Mouse (Mus musculus): ENCODE measurements at regions not wholly inside any gene's neighbourhood (a gene's known extent, or its start where the extent isn't known, plus 50 kb on each side); places are given as distances from the start of the nearest gene placed in this dataset.
"Not testable (repeated sequence)": the region's sequence is repeated elsewhere in the genome, so short reads cannot be mapped to it uniquely, and the experiment has no call there.

GRCm38 (mm10) chr10:70842176-70842838 is 186.5 kb upstream of the Phyhipl start:
- Histone ChIP-seq H3K4me3 (replicated peaks) (no peak overlapping the region), H3K4me2 (replicated peaks) (no peak overlapping the region), H3K36me3 (no peaks in the 10 kb centered on the region), H3K9ac (no peak overlapping the region), H3K4me1 (no peaks in the 10 kb centered on the region), H3K27me3 (no peaks in the 10 kb centered on the region), H3K9me3 (replicated peaks) (0 out of 2 replicates have a peak, but pooled peaks cover 6% of the 10 kb centered on the region), H3K27ac (replicated peaks) (no peak overlapping the region)
- 83% methylated on average over 4 of the region's 4 CpGs for WGBS
- ATAC-seq (ENCODE audit: insufficient number of reproducible peaks, low FRiP score, low TSS enrichment, low read depth) = no peak

GRCm38 (mm10) chr10:70841179-70841578 is 185.4 kb upstream of the Phyhipl start:
- not testable (repeated sequence) for H3K4me2 ChIP-seq (replicated peaks); H3K4me3 ChIP-seq (replicated peaks); H3K36me3 ChIP-seq; H3K9ac ChIP-seq; H3K4me1 ChIP-seq; H3K27ac ChIP-seq (replicated peaks); H3K27me3 ChIP-seq; H3K9me3 ChIP-seq (replicated peaks); ATAC-seq (ENCODE audit: insufficient number of reproducible peaks, low FRiP score, low TSS enrichment, low read depth)
- WGBS = 89% methylated on average over 2 of the region's 2 CpGs

- Histone ChIP-seq H3K4me2 (replicated peaks) (no peak overlapping the region), H3K9me3 (replicated peaks) (0 out of 2 replicates have a peak, but pooled peaks cover 6% of the 10 kb centered on the region), H3K27ac (replicated peaks) (no peak overlapping the region), H3K27me3 (no peaks in the 10 kb centered on the region), H3K9ac (no peak overlapping the region), H3K36me3 (no peaks in the 10 kb centered on the region), H3K4me1 (no peaks in the 10 kb centered on the region), H3K4me3 (replicated peaks) (no peak overlapping the region)
- ATAC-seq (ENCODE audit: insufficient number of reproducible peaks, low FRiP score, low TSS enrichment, low read depth) = no peak
- 84% methylated on average over 4 of the region's 4 CpGs for WGBS
These were observed 182.4 kb upstream of the Phyhipl start for GRCm38 (mm10) chr10:70838147-70838546.

GRCm38 (mm10) chr10:70837326-70837725 is 181.6 kb upstream of the Phyhipl start:
- H3K27ac ChIP-seq (replicated peaks) = no peak overlapping the region
- no peak for ATAC-seq (ENCODE audit: insufficient number of reproducible peaks, low FRiP score, low TSS enrichment, low read depth)
- H3K4me1 ChIP-seq = no peaks in the 10 kb centered on the region
- H3K9me3 ChIP-seq (replicated peaks) = 0 out of 2 replicates have a peak, but pooled peaks cover 6% of the 10 kb centered on the region
- H3K9ac ChIP-seq = no peak overlapping the region
- no peaks in the 10 kb centered on the region for H3K36me3 ChIP-seq
- H3K27me3 ChIP-seq = no peaks in the 10 kb centered on the region
- no peak overlapping the region for H3K4me2 ChIP-seq (replicated peaks)
- 80% methylated on average over 6 of the region's 6 CpGs for WGBS
- H3K4me3 ChIP-seq (replicated peaks) = no peak overlapping the region

GRCm38 (mm10) chr10:70832616-70833015 is 176.9 kb upstream of the Phyhipl start:
- H3K9ac ChIP-seq = no peak overlapping the region
- WGBS = 53% methylated on average over 4 of the region's 4 CpGs
- no peak overlapping the region for H3K27ac ChIP-seq (replicated peaks)
- H3K27me3 ChIP-seq = no peaks in the 10 kb centered on the region
- no peak overlapping the region for H3K4me2 ChIP-seq (replicated peaks)
- H3K36me3 ChIP-seq = no peaks in the 10 kb centered on the region
- 0 out of 2 replicates have a peak, but pooled peaks cover under 1% of the 10 kb centered on the region for H3K9me3 ChIP-seq (replicated peaks)
- no peak overlapping the region for H3K4me3 ChIP-seq (replicated peaks)
- H3K4me1 ChIP-seq = no peaks in the 10 kb centered on the region
- ATAC-seq (ENCODE audit: insufficient number of reproducible peaks, low FRiP score, low TSS enrichment, low read depth) = no peak

- no peak overlapping the region for H3K27ac ChIP-seq (replicated peaks)
- H3K27me3 ChIP-seq = no peaks in the 10 kb centered on the region
- no peak overlapping the region for H3K4me3 ChIP-seq (replicated peaks)
- H3K9ac ChIP-seq = no peak overlapping the region
- 36% methylated on average over 4 of the region's 4 CpGs for WGBS
- H3K9me3 ChIP-seq (replicated peaks) = no peaks in the 10 kb centered on the region
- no peaks in the 10 kb centered on the region for H3K36me3 ChIP-seq
- no peaks in the 10 kb centered on the region for H3K4me1 ChIP-seq
- no peak overlapping the region for H3K4me2 ChIP-seq (replicated peaks)
- ATAC-seq (ENCODE audit: insufficient number of reproducible peaks, low FRiP score, low TSS enrichment, low read depth) = no peak
These were observed 172.5 kb upstream of the Phyhipl start for GRCm38 (mm10) chr10:70828217-70828616.

GRCm38 (mm10) chr10:70827522-70827921 is 171.8 kb upstream of the Phyhipl start:
- H3K9ac ChIP-seq; ATAC-seq (ENCODE audit: insufficient number of reproducible peaks, low FRiP score, low TSS enrichment, low read depth); H3K4me3 ChIP-seq (replicated peaks); H3K36me3 ChIP-seq; H3K9me3 ChIP-seq (replicated peaks); H3K4me2 ChIP-seq (replicated peaks); H3K27ac ChIP-seq (replicated peaks); H3K4me1 ChIP-seq; H3K27me3 ChIP-seq: not testable (repeated sequence)
- 86% methylated on average over 2 of the region's 2 CpGs for WGBS

GRCm38 (mm10) chr10:70826706-70827105 is 170.9 kb upstream of the Phyhipl start:
- H3K4me3 ChIP-seq (replicated peaks) = no peak overlapping the region
- no peaks in the 10 kb centered on the region for H3K4me1 ChIP-seq
- no peak for ATAC-seq (ENCODE audit: insufficient number of reproducible peaks, low FRiP score, low TSS enrichment, low read depth)
- H3K27me3 ChIP-seq = no peaks in the 10 kb centered on the region
- H3K4me2 ChIP-seq (replicated peaks) = no peak overlapping the region
- no peak overlapping the region for H3K9ac ChIP-seq
- no peaks in the 10 kb centered on the region for H3K36me3 ChIP-seq
- WGBS = 81% methylated on average over 7 of the region's 7 CpGs
- no peak overlapping the region for H3K27ac ChIP-seq (replicated peaks)
- no peaks in the 10 kb centered on the region for H3K9me3 ChIP-seq (replicated peaks)

GRCm38 (mm10) chr10:70825451-70825850 is 169.7 kb upstream of the Phyhipl start:
- Histone ChIP-seq H3K9ac (no peak overlapping the region), H3K27ac (replicated peaks) (no peak overlapping the region), H3K4me1 (no peaks in the 10 kb centered on the region), H3K4me2 (replicated peaks) (no peak overlapping the region), H3K27me3 (no peaks in the 10 kb centered on the region), H3K36me3 (no peaks in the 10 kb centered on the region), H3K9me3 (replicated peaks) (no peaks in the 10 kb centered on the region), H3K4me3 (replicated peaks) (no peak overlapping the region)
- WGBS = 78% methylated on average over 4 of the region's 4 CpGs
- no peak for ATAC-seq (ENCODE audit: insufficient number of reproducible peaks, low FRiP score, low TSS enrichment, low read depth)

- Histone ChIP-seq H3K27me3 (no peaks in the 10 kb centered on the region), H3K9ac (no peak overlapping the region), H3K4me3 (replicated peaks) (no peak overlapping the region), H3K27ac (replicated peaks) (no peak overlapping the region), H3K4me2 (replicated peaks) (no peak overlapping the region), H3K9me3 (replicated peaks) (no peaks in the 10 kb centered on the region), H3K4me1 (no peaks in the 10 kb centered on the region), H3K36me3 (no peaks in the 10 kb centered on the region)
- WGBS = 81% methylated on average over 5 of the region's 5 CpGs
- no peak for ATAC-seq (ENCODE audit: insufficient number of reproducible peaks, low FRiP score, low TSS enrichment, low read depth)
These were observed 168.7 kb upstream of the Phyhipl start for GRCm38 (mm10) chr10:70824461-70824860.

- WGBS = 68% methylated on average over 2 of the region's 2 CpGs
- Histone ChIP-seq H3K27ac (replicated peaks) (no peak overlapping the region), H3K4me3 (replicated peaks) (no peak overlapping the region), H3K9me3 (replicated peaks) (no peaks in the 10 kb centered on the region), H3K27me3 (no peaks in the 10 kb centered on the region), H3K36me3 (no peaks in the 10 kb centered on the region), H3K4me2 (replicated peaks) (no peak overlapping the region), H3K9ac (no peak overlapping the region), H3K4me1 (no peaks in the 10 kb centered on the region)
- ATAC-seq (ENCODE audit: insufficient number of reproducible peaks, low FRiP score, low TSS enrichment, low read depth) = no peak
These were observed 164.2 kb upstream of the Phyhipl start for GRCm38 (mm10) chr10:70819951-70820350.

All from embryonic facial prominence, embryonic 15.5 days (tissue).